Mouse (Mus musculus) megakaryocyte, embryonic 14.5 days (primary cell): ENCODE results near the gene Arhgap22.

Source experiments
- FLI1 ChIP-seq: IDR thresholded peaks from 2 replicates; pipeline ENCODE4 v1.6.1; 2012; ENCODE audit warnings: low read length, inconsistent platforms, mixed read lengths
- GATA1 ChIP-seq: IDR thresholded peaks from 3 replicates; pipeline ENCODE4 v1.6.1; 2012; ENCODE audit warnings: mixed read lengths, low read length, inconsistent platforms, borderline replicate concordance

DNA sequence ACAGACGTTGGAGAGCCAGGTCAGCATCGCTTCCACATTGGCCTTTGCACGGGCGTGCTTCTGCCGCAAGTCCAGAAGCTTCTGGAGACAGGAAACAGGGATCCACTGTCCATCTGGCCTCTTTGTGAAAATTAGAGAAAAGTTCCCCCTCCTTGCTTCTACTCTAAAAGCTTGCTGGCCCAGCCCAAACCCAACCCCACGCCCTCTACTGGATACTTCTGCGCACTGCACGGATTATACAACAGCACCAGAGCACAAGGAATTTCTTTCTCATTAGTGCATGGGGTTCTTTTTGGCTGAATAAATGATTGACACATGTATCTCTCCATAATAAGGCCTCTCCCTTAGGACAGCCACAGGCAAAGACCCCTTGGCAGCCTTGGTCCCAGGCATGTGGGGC, 32.6 kb downstream of the Arhgap22 start:
- TF ChIP-seq GATA1 (no peak), FLI1 (no peak)
